Mouse (Mus musculus) small intestine, adult 2 months (tissue): Measurements from ENCODE around the gene Gm10153. TPM values are rescaled to one million over a fixed set of nuclear protein-coding genes. Genes with fewer than 3 reads are reported as not detected.
A peak's percentile ranks its signal among the peaks of the same experiment; 100 is the strongest.
"Not testable (repeated sequence)": the region's sequence is repeated elsewhere in the genome, so short reads cannot be mapped to it uniquely, and the experiment has no call there.

Experiments used
- H3K27ac ChIP-seq: fragments of 200-500 bp; 2 replicates; pipeline ENCODE4 v1.5.1; 2012; ENCODE audit warnings: low read depth, low read length, control low read depth, inconsistent platforms; ENCODE audit not compliant: insufficient read depth
- H3K27me3 ChIP-seq: fragments of 200-500 bp; 2 replicates; pipeline ENCODE4 v1.6.1; 2012; ENCODE audit warnings: mild to moderate bottlenecking, moderate library complexity, low read length, inconsistent platforms; ENCODE audit not compliant: control insufficient read depth, insufficient read depth
- H3K36me3 ChIP-seq: fragments of 200-500 bp; 2 replicates; pipeline ENCODE4 v1.6.1; 2012; ENCODE audit warnings: mild to moderate bottlenecking, low read length, control low read depth, inconsistent platforms; ENCODE audit not compliant: control insufficient read depth, insufficient read depth
- H3K4me1 ChIP-seq: fragments of 200-500 bp; 2 replicates; pipeline ENCODE4 v1.6.1; 2012; ENCODE audit warnings: low read length, inconsistent platforms, mixed read lengths; ENCODE audit not compliant: control insufficient read depth, insufficient read depth, insufficient read length
- H3K4me3 ChIP-seq: fragments of 200-500 bp; 2 replicates; pipeline ENCODE4 v1.5.1; 2012; ENCODE audit warnings: low read depth, mild to moderate bottlenecking, control low read depth, inconsistent platforms, low read length, moderate library complexity
- CTCF ChIP-seq: fragments of 200-500 bp; IDR thresholded peaks from 2 replicates; pipeline ENCODE4 v1.5.1; 2012; ENCODE audit warnings: low read depth, mild to moderate bottlenecking, control low read depth, inconsistent platforms, low read length, moderate library complexity, mixed read lengths; ENCODE audit not compliant: insufficient replicate concordance, insufficient read length; ENCODE audit errors: extremely low read depth
- POLR2A ChIP-seq: fragments of 200-500 bp; IDR thresholded peaks from 2 replicates; pipeline ENCODE4 v1.6.1; 2012; ENCODE audit warnings: low read depth, mild to moderate bottlenecking, control low read depth, inconsistent platforms, low read length, moderate library complexity
- WGBS: fragments of 180-500 bp; shearing (Covaris S2); methylation state at CpG from one replicate; pipeline ENCODE4 v1.1.7; 2018; 5-methylcytosine and 5-hydroxymethylcytosine counted together
- polyA plus RNA-seq: library from polyadenylated mRNA; depleted of rRNA; stranded (reverse); fragments of >200 nt; gene quantifications from 2 replicates; pipeline ENCODE4 v1.2.3, GENCODE M21; 2012; rRNA removed

Gene Gm10153
- not detected in 2 replicates for polyA plus RNA-seq

- Histone ChIP-seq H3K27ac (no peak within 1 kb of the TSS), H3K4me3 (no peak within 1 kb of the TSS), H3K4me1 (no peaks in the 10 kb centered on the region), H3K36me3 (no peaks in the 10 kb centered on the region), H3K27me3 (no peaks in the 10 kb centered on the region; the same call in 1 of the 2 replicates)
- 12% methylated on average over 2 of the region's 2 CpGs for WGBS
- TF ChIP-seq CTCF (no peak), POLR2A (no peak)
Observed at GRCm38 (mm10) chr7:142190289-142190688, at the start of gene Gm10153. Gm10153 (minus strand) TSS chr7:142190389.

DNA sequence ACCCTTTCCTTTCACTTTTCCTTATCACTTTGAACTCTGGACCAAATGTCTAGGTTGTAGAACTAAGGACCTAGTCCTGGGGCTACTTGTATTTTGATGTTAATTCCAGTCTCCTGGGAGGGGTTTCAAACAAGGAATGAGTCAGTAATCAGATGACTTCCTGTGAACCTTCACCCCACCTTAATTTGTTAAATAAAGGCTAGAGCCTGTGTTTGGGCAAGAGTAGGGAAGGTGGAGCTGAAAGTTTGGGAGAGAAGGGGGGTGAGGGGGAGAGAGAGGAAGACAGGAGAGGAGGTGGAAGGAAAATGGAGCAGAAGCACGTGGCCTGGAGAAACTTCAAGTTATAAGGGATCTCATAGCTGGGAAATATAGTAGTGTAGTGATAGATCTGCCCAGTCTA is 41.4 kb upstream of the Gm10153 start:
- peak overlapping the region; percentile 88 for H3K27ac ChIP-seq
- WGBS, result 13% methylated on average over 1 of the region's 1 CpGs
- H3K4me1 ChIP-seq, result peaks cover 14% of the 10 kb centered on the region
- TF ChIP-seq POLR2A (no peak), CTCF (no peak)
- H3K27me3 ChIP-seq, result no peaks in the 10 kb centered on the region
- H3K4me3 ChIP-seq, result no peak overlapping the region
- no peaks in the 10 kb centered on the region for H3K36me3 ChIP-seq

GRCm38 (mm10) chr7:142229871-142230270 is 39.7 kb upstream of the Gm10153 start, which contains the start of gene Krtap5-5:
Krtap5-5 (minus strand) TSS chr7:142229971.
- H3K27me3 ChIP-seq, H3K4me3 ChIP-seq, H3K36me3 ChIP-seq: not testable (repeated sequence)
- peak within 1 kb of the TSS; percentile 30 for H3K27ac ChIP-seq
- H3K4me1 ChIP-seq, result peaks cover 14% of the 10 kb centered on the region
- WGBS, result 60% methylated on average over 3 of the region's 3 CpGs

DNA sequence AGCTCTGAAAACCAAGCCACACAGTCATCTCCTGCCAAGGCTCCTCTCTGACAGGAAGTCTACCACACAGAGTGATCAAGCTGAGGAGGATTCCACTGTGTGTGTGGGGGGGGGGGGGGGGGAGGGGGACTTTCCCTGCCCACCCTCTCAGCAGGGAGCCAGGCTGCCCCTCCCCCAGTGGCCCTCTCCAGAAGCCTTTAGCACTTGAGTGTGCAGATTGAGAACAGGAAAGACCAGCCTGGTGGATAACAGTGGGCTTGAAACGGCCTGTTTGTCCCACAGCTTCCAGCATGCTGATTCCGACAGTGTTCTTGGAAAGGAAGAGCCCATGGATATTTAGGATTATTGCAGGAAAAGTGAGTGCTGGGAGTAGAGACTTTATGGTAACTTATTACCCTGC is 34.3 kb upstream of the Gm10153 start:
- Histone ChIP-seq H3K4me1 (peaks cover 2% of the 10 kb centered on the region; the same call in 1 of the 2 replicates), H3K4me3 (no peak overlapping the region), H3K27me3 (no peaks in the 10 kb centered on the region), H3K27ac (no peak overlapping the region), H3K36me3 (no peaks in the 10 kb centered on the region)
- WGBS, result 53% methylated on average over 2 of the region's 2 CpGs
- no peak for TF ChIP-seq CTCF
- TF ChIP-seq POLR2A, result no peak

- WGBS, result 58% methylated on average over 1 of the region's 1 CpGs
- H3K4me3 ChIP-seq, H3K27ac ChIP-seq, H3K27me3 ChIP-seq, H3K36me3 ChIP-seq, H3K4me1 ChIP-seq: not testable (repeated sequence)
Observed at GRCm38 (mm10) chr7:142212136-142212535, 21.9 kb upstream of the Gm10153 start.

DNA sequence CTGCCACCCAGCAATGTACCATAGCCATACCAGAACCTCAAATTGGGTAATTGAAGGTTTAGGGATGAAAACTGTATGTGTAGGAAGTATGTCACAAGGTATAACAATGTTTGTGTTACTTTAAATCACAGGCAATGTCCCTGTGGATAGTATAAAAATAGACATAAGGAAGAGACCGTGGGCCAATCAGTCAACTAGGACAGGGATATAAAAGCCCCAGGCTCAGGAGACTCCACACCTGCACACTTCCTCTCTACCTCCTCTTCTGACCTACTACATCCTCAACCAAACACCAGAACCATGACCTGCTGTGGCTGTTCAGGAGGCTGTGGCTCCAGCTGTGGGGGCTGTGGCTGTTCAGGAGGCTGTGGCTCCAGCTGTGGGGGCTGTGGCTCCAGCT is 21.4 kb upstream of the Gm10153 start, which contains the start of gene Gm7579:
TSS of gene Gm7579 (plus strand) at position 301 of the 400 bp plus-strand sequence.
- H3K4me3 ChIP-seq, result no peak within 1 kb of the TSS
- no peak within 1 kb of the TSS for H3K27ac ChIP-seq
- H3K27me3 ChIP-seq, result no peaks in the 10 kb centered on the region
- TF ChIP-seq CTCF, result no peak
- TF ChIP-seq POLR2A, result no peak
- 43% methylated on average over 1 of the region's 1 CpGs for WGBS
- H3K36me3 ChIP-seq, result no peaks in the 10 kb centered on the region
- H3K4me1 ChIP-seq, result no peaks in the 10 kb centered on the region

- WGBS, result 94% methylated on average over 5 of the region's 5 CpGs
- H3K27ac ChIP-seq, H3K27me3 ChIP-seq, H3K4me3 ChIP-seq, H3K36me3 ChIP-seq: not testable (repeated sequence)
- peaks cover 20% of the 10 kb centered on the region for H3K4me1 ChIP-seq
Observed at GRCm38 (mm10) chr7:142206891-142207290, 16.7 kb upstream of the Gm10153 start.

- no peak overlapping the region for H3K27ac ChIP-seq
- no peaks in the 10 kb centered on the region for H3K36me3 ChIP-seq
- peaks cover 26% of the 10 kb centered on the region for H3K4me1 ChIP-seq
- no peak overlapping the region for H3K4me3 ChIP-seq
- TF ChIP-seq CTCF (no peak), POLR2A (no peak)
- H3K27me3 ChIP-seq, result no peaks in the 10 kb centered on the region
Observed at GRCm38 (mm10) chr7:142205488-142205887, 15.3 kb upstream of the Gm10153 start.
